Mouse (Mus musculus) brain, adult 2 months (tissue): Measurements from ENCODE around the gene Creb3l4.
"Not testable (repeated sequence)": the region's sequence is repeated elsewhere in the genome, so short reads cannot be mapped to it uniquely, and the experiment has no call there.

Experiments used
- DNase-seq: peaks from one replicate; pipeline ENCODE4 v3.0.0; 2011; ENCODE audit warnings: low read depth, low spot score

The Creb3l4 gene

GRCm38 (mm10) chr3:90265034-90265931, 22.0 kb upstream of the Creb3l4 start, which contains the start of gene Dennd4b:
TSS of gene Dennd4b (plus strand) at chr3:90265185.
- peak; percentile 95 for DNase-seq

GRCm38 (mm10) chr3:90264687-90265033, 21.3 kb upstream of the Creb3l4 start:
- no peak for DNase-seq

DNA sequence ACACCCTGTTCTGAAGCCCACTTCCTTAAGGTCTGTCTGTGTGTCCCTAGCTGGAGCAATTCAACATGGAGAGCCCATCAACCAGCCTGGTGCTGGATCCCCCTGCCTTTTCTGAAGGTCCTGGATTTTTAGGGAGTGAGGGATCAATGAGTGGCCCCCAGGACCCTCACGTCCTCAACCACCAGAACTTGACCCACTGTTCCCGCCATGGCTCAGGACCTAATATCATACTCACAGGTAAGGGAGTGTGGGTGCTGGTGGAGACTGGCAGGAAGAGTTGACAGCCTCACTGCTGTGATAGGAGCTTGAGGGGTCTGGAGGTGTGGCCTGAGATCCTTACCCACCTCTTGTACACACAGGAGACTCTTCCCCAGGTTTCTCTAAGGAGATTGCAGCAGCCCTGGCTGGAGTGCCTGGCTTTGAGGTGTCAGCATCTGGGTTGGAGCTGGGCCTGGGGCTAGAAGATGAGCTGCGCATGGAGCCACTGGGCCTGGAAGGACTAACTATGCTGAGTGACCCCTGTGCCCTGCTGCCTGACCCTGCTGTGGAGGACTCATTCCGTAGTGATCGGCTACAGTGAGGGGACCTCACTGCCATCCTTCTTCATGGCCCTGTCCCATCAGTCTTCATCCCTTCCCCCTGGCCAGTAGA, 19.9 kb upstream of the Creb3l4 start:
- DNase-seq = no peak

GRCm38 (mm10) chr3:90258521-90258920, 15.2 kb upstream of the Creb3l4 start:
- no peak for DNase-seq

DNA sequence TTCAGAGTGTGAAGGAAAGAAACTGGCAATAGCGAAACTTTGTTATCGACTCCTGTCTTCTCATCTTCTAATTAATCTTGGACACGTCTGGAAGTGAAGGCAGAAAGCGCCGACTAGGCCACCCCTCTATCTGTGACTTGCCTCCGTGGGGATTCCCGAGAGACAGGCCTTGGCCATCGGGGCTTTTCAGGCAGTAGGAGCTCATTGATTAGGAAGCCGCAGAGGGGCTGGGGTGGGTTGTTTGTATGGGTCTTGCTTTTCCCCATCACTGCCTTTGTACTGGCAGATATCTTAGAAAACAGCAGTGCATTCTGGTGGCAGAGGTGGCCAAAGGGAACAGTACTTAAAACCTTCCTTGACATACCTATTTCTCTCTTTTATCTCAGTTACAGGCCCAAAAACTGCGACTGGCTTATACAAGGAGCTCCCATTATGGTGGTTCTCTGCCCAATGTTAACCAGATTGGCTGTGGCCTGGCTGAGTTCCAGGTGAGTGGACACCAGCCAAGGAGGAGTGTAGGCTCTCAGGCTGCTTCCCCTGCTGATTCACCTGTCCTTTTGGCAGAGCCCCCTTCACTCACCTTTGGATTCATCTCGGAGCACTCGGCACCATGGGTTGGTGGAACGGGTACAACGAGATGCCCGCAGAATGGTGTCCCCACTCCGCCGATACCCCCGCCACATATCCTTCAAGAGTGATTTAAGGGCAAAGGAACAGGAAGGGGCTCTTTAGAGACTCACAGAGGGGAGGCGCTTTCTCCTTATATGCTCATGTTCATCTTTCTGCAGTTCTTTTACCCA, 13.6 kb upstream of the Creb3l4 start:
- DNase-seq = peak; percentile 94

- DNase-seq = no peak
Observed at GRCm38 (mm10) chr3:90255784-90256353, 12.6 kb upstream of the Creb3l4 start.

DNA sequence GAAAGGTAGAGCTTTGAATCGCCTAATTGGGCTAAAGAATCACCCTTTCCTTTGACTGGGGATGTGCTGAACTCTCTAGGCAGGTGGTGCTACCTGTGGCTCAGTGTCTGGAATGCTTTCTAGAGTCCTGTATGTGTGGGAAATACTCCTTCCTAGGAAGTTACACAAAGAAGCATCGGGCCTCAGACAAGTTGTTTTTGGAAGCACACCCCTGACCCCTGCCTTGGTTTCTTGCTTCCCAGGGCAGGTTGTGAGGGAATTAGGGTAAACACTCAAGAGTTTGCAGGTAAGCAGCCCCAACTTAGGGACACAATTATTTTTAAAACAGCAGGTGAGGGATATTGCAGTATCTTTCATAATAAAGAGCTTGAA, 11.9 kb upstream of the Creb3l4 start:
- DNase-seq = no peak

DNA sequence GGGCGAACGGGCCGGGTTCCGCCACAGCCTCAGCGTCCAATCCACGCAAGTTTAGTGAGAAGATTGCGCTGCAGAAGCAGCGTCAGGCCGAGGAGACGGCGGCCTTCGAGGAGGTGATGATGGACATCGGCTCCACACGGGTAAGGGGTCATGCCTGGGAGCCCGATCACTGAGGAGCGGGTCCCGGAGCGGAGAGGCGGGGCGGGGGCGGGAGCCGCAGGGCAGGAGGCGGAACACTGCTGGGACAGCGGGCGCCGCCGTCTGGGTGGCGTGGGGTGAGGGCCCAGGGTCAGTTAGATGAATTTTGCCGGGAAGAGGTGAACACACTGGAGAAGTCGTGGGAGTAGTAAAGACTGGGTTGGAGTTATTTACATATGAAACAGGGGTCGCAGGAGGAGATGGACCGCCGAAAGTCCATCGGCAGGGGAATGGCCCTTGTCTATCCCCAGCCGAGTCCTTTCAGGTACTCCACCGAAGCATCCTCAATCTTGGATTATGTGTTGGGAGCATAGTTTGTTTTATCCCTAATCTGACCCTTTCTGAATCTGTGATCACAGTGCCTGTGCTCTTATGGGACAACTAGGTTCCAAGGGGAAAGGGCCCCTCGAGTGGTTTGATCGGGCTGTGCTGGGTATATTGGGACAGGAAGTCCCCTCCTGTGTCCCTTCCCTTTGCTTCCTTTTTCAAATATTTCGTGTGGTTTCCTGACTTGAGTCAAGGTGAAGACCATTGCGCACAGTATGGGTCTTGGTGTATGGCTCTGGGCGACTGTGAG, 11.3 kb upstream of the Creb3l4 start:
- DNase-seq = no peak

DNA sequence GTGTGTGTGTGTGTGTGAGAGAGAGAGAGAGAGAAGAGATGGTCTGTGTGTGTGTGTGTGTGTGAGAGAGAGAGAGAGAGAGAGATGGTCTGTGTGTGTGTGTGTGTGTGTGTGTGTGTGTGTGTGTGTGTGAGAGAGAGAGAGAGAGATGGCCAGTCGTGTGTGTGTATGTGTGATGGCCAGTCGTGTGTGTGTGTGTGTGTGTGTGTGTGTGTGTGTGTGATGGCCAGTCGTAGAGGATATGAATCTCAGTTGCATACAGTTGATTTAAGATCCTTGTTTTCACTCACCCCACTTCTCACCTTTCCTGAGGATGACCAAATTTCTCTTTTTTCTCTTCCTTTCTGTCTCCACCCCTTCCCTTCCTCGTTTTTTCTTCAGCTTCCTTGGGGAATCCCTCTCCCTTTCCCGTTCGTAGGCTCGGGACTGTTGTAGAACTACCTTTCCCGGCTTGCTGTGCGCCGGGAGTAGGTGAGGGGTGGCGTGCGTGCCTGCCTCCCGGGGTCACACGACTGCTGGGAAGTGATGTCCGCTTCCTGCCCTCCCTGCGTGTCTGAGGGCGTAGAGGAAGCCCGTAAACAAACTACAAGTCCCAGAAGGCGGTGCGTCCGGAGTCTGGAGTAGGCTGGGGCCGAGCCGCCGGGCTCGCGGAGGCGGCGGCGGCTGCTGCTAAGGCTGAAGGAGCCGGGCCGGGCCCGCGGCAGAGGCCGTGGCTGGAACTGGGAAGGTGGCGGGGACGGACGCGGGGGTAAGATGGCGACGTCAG, 10.5 kb upstream of the Creb3l4 start, which contains the start of gene Crtc2:
Crtc2 (plus strand) TSS at position 511 of the 766 bp plus-strand sequence.
- DNase-seq = peak; percentile 100

GRCm38 (mm10) chr3:90253174-90253573, 9.9 kb upstream of the Creb3l4 start:
- DNase-seq = not testable (repeated sequence)

DNA sequence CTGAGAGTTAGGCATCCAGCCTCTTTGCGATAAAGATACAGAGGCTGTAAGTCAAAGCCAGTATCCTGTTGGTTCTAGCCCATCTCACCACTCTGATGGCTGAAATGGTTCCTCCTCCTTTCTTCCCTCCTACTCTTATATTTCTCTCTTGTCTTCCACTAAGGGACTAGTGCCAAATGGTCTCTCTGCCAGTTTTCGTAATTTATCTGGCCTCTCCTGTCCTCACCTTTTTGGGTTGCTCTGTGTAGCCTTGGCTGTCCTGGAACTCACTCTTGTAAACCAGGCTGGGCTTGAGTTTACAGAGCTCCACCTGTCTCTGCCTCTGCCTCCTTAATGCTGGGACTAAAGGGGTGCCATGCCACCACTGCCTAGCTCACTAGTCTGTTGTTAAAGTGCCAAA, 9.3 kb upstream of the Creb3l4 start:
- DNase-seq = peak; percentile 18

- peak; percentile 44 for DNase-seq
Observed at GRCm38 (mm10) chr3:90251731-90252226, 8.5 kb upstream of the Creb3l4 start.

GRCm38 (mm10) chr3:90250791-90251190, 7.5 kb upstream of the Creb3l4 start:
- peak; percentile 12 for DNase-seq

DNA sequence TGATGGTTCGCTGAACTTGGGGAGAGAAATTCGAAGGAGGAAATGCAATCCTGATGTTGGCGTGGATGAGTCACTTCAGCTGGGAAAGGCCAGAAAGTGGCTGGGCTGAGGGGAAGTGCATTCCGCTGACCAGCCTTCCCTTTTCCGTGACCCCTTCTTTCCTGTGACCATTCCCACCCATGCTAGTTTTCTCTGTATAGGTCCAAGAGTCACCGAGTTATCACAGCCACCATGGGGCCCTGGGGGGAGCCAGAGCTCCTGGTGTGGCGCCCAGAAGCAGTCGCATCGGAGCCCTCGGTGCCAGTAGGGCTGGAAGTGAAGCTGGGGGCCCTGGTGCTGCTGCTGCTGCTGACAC, 5.4 kb upstream of the Creb3l4 start:
- DNase-seq = peak; percentile 47

- peak; percentile 98 for DNase-seq
Observed at GRCm38 (mm10) chr3:90247960-90248745, 4.8 kb upstream of the Creb3l4 start, which contains the start of gene Slc39a1. TSS of gene Slc39a1 (plus strand) at chr3:90248172.

GRCm38 (mm10) chr3:90247630-90247959, 4.3 kb upstream of the Creb3l4 start:
- no peak for DNase-seq

GRCm38 (mm10) chr3:90245406-90245805, 2.1 kb upstream of the Creb3l4 start:
- DNase-seq = no peak

DNA sequence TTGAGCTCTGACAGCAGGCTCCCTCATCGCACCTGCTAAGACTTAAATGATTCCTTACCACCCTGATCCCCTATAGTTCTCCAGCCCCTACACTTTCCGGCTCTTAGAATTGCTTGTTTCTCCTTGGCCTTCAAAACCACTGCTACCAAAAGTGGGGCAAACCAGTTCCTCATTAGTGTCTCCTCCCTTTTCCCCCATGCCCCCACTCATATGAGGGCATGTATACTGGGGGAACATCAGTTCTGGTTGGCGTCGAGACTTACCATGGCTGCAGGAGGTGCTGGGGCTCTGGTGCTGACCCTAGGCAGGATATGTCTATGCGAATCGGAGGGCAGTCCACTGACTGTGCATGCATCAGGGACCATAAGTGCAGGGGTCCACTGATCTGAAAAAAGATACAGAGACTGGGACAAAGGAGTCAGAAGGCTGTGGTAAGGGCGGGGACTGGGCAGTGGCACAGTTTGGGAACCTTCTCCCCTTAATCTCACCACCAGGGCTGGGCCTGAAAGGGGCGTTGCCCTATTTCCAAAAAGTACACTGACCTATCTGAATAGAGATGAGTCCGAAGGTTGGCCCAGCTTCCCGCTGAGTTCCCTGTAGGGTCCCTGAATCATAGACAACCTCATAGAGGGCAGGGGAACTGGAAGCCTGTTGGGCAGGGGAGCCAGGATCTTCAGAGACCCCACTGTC, 1.5 kb downstream of the Creb3l4 start:
- DNase-seq = no peak

- DNase-seq = no peak
Observed at GRCm38 (mm10) chr3:90241251-90241650, 2.1 kb downstream of the Creb3l4 start.
